Mouse (Mus musculus) MEL (cell line): Measurements from ENCODE around the gene Lrrc63.

ENCODE experiments used
- BHLHE40 ChIP-seq: IDR thresholded peaks from 2 replicates; pipeline ENCODE4 v1.6.1; 2012; ENCODE audit warnings: low read depth, mild to moderate bottlenecking, inconsistent platforms, low read length, improper control_type of control experiment, borderline replicate concordance
- CHD1 ChIP-seq: IDR thresholded peaks from 2 replicates; pipeline ENCODE4 v1.6.1; 2012; ENCODE audit warnings: low read depth, mild to moderate bottlenecking, inconsistent platforms, low read length, improper control_type of control experiment
- CTCF ChIP-seq, 3 experiments: IDR thresholded peaks in 2 of 3; conservative IDR thresholded peaks in 1 of 3; 2 replicates each; pipeline ENCODE4 v1.5.1; 2011 to 2012; ENCODE audit warnings: low read length in 3 of 3, low read depth in 2 of 3, mild to moderate bottlenecking in 2 of 3, improper control_type of control experiment in 1 of 3, inconsistent platforms in 1 of 3, mixed read lengths in 1 of 3, moderate library complexity in 1 of 3; ENCODE audit not compliant: control insufficient read depth in 1 of 3, insufficient read depth in 1 of 3, poor library complexity in 1 of 3, severe bottlenecking in 1 of 3
- E2F4 ChIP-seq: IDR thresholded peaks from 2 replicates; pipeline ENCODE4 v1.6.1; 2011; ENCODE audit warnings: low read depth, low read length, improper control_type of control experiment, borderline replicate concordance
- ELF1 ChIP-seq: IDR thresholded peaks from 2 replicates; pipeline ENCODE4 v1.6.1; 2014; ENCODE audit warnings: low read depth, mild to moderate bottlenecking, inconsistent platforms, low read length, improper control_type of control experiment, moderate library complexity
- GATA1 ChIP-seq: IDR thresholded peaks from 2 replicates; pipeline ENCODE4 v1.6.1; 2011; ENCODE audit warnings: low read depth, low read length, improper control_type of control experiment
- NRF1 ChIP-seq: IDR thresholded peaks from 2 replicates; pipeline ENCODE4 v1.6.1; 2014; ENCODE audit warnings: low read depth, mild to moderate bottlenecking, inconsistent platforms, low read length, improper control_type of control experiment, moderate library complexity; ENCODE audit not compliant: poor library complexity, insufficient read depth, severe bottlenecking
- POLR2A ChIP-seq, 2 experiments: IDR thresholded peaks; 2 replicates each; pipeline ENCODE4 v1.6.1; 2011 to 2012; ENCODE audit warnings: low read length in 2 of 2, mild to moderate bottlenecking in 2 of 2, control low read depth in 1 of 2, improper control_type of control experiment in 1 of 2, low read depth in 1 of 2, moderate library complexity in 1 of 2; ENCODE audit not compliant: control insufficient read depth in 1 of 2, insufficient read depth in 1 of 2, poor library complexity in 1 of 2
- POLR2AphosphoS5 ChIP-seq: IDR thresholded peaks from 2 replicates; pipeline ENCODE4 v1.6.1; 2012; ENCODE audit warnings: low read depth, borderline replicate concordance, mild to moderate bottlenecking, inconsistent platforms, low read length, moderate library complexity, mixed read lengths
- RCOR1 ChIP-seq: IDR thresholded peaks from 2 replicates; pipeline ENCODE4 v1.6.1; 2012; ENCODE audit warnings: low read depth, mild to moderate bottlenecking, inconsistent platforms, low read length, improper control_type of control experiment
- SMC3 ChIP-seq: IDR thresholded peaks from 2 replicates; pipeline ENCODE4 v1.6.1; 2011; ENCODE audit warnings: low read depth, low read length, improper control_type of control experiment
- ZKSCAN1 ChIP-seq: IDR thresholded peaks from 2 replicates; pipeline ENCODE4 v1.6.1; 2012; ENCODE audit warnings: low read depth, mild to moderate bottlenecking, inconsistent platforms, low read length, improper control_type of control experiment, moderate library complexity

- TF ChIP-seq CTCF (IDR thresholded peaks at IDR 0.05 in 2 of 3, conservative IDR thresholded peaks at IDR 0.05 in 1 of 3; ENCODE audit: control insufficient read depth in 1 of 3, insufficient read depth in 1 of 3, low read depth in 2 of 3, low read length in 3 of 3, poor library complexity in 1 of 3, severe bottlenecking in 1 of 3) (no peak), POLR2A (IDR thresholded peaks at IDR 0.05; ENCODE audit: control insufficient read depth in 1 of 2, insufficient read depth in 1 of 2, low read depth in 1 of 2, low read length in 2 of 2, poor library complexity in 1 of 2) (no peak), CHD1 (no peak), SMC3 (no peak), RCOR1 (no peak), BHLHE40 (no peak), E2F4 (no peak), POLR2AphosphoS5 (no peak), GATA1 (no peak), NRF1 (no peak), ELF1 (no peak), ZKSCAN1 (no peak)
Measured at GRCm38 (mm10) chr14:75154481-75154880, 23.8 kb upstream of the Lrrc63 start.
